Mouse (Mus musculus): Measurements from ENCODE around the gene Ap1g1.

DNA sequence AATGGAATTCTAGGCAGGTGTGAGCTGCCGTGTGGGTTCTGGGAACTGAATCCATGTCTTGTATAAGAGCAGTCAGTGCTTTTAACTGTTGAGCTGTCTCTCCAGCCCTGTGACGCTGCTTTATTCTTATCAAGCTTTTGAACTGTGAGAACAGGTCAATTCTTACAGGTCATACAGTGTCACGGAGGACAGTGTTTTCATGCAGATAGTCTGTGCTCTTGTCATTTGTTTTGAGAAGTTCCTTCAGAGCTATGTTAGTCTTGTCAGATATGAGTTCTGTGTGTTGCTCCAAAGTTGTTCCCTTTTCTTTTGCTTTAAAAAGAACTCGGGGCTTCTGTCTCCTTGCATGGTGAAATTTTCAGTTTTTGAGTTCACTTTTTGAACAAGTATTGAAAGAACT is 2.2 kb downstream of the Ap1g1 start:
- TF ChIP-seq CTCF (IDR thresholded peaks at IDR 0.05; ENCODE audit: extremely low read depth, insufficient read depth, low read length) (no peak), POLR2A (IDR thresholded peaks at IDR 0.05; ENCODE audit: extremely low read depth, insufficient read depth, low read length) (no peak)
